Mouse (Mus musculus): ENCODE results near the gene Dusp6.

The Dusp6 gene

DNA sequence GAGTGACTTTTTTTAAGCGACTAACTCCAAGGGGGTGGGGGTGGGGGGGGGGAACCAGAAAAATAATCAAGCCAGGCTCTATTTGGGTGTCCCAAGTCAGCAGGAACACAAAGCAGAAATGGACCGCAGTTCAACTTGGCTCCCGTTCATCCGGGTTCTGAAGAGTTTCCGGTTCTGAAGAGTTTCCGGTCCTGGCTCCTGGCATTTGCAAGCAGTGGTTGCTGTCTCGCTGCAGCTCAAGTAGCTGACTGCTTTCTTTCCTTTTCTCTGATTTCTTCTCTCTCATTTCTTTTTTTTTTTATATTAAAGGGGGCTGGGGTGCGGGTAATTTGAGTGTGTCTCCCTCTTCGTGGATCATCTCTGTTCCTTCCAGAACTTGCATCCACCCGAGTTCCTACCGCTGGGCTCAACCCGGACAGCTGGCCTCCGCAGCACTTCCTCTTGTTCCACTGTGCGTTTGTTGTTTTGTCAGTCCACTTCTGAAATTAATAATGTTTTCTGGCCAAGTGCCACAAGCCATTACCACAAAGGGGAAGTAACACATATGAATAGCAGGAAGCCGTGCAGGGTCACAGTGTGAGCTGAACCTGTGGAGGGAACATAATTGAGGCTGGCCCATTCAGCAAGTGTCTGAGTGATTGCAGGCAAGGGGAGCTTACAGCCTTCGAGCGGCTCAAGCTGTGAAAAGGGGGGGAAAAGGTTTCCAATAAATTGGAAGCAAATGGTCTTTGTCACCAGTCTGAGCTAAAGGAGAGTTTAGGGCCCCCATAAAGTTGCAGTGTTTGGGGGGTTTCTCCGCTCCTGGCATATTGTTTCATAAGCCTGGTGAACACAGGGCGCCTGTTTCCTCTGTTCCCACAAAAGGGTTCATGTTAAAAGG, 5.6 kb downstream of the Dusp6 start:
- in situ Hi-C loops (cut with MboI; ENCODE audit: unreplicated experiment in 2 of 2): loop anchor here (5.0 to 25.0 kb wide), 7 partner anchors 126 to 481 kb away; partner anchors contain the start of genes Atp2b1 (in 2 of the 2), Galnt4 (in 1 of the 2) and Poc1b (in 1 of the 2)

DNA sequence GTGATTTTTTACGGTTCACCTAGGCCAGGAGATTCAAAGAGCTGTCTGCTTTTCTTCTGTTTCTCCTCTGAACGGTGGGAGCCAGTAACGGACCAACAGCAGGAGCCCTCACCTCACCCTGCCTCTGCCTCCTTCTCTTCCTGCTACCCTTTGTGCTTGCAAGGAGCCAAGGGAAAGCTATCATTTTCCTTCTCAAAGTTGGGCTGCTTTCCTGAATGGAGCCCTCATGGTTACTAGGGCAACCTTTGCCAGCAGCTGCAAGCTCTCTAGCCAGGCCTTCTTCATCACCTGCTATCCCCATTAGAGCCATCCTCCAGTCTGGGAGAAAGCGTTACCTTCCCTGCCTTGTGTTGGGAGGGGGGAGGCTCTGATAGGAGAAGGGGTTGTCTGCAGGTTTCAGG, 6.3 kb downstream of the Dusp6 start:
- in situ Hi-C loops (cut with MboI; ENCODE audit: unreplicated experiment in 2 of 2): loop anchor here (5.0 to 25.0 kb wide), 7 partner anchors 126 to 482 kb away; partner anchors contain the start of genes Atp2b1 (in 2 of the 2), Galnt4 (in 1 of the 2) and Poc1b (in 1 of the 2)

DNA sequence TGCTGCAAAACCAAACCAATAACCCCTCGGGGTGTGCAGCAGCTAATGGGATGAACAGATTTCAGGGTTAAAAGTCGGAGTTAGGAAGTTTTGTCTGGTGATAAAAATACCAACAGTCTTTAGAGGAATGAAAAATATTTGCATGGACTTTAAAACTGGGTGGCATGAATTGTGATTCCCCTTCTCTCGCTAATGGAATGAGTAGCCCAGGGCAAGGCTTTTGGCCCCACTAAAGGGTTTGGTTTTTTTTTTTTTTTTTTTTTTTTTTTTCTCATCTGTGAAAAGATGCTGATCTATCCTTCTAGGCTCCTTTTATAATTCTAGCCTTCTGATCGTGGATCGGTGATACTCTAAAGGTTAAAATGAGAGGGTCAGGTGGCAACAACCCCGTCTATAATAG, 6.7 kb downstream of the Dusp6 start:
- in situ Hi-C loops (cut with MboI; ENCODE audit: unreplicated experiment in 2 of 2): loop anchor here (5.0 to 25.0 kb wide), 7 partner anchors 125 to 482 kb away; partner anchors contain the start of genes Atp2b1 (in 2 of the 2), Galnt4 (in 1 of the 2) and Poc1b (in 1 of the 2)

DNA sequence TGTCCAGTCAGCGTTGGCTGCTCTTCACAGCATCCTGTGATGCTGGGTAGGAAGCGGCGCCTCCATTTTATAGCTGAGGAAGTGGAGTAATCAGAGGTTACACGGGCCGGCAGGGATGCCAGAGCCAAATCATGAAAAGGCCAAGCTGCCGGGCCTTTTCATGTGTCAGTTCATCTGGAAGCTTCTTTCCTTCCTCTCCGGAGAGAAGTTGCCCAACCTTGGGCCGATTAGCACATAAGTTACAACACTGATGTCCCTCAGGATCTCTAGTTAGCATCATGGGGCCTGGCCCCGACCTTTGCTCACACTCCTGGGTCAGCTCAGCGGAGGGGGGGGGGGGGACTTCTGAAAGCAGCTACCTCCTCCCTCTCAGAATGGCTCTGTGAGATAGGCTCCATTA, 7.4 kb downstream of the Dusp6 start:
- in situ Hi-C loops (cut with MboI; ENCODE audit: unreplicated experiment in 2 of 2): loop anchor here (25.0 kb wide), 2 partner anchors 358 to 483 kb away; partner anchors contain the start of gene Atp2b1 (in 1 of the 2)

DNA sequence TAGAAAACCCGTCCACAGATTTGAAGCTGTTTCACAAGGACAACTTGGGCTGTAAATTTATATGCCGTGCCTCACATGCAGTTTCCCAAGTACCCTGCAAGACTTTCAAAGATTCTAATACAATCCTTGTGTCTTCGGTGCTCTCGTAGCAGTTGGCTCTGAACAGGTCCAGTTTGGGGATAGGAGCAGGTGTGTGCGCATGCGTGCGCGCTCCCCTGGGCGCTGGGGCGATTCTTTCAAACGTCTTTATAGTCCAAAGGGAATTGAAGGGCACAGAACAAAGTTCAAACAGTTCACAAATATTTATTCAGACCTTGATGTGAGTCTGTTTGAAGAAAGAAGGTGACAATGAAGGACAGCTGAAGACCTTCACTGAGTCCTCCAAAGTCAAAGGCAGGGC, 8.0 kb downstream of the Dusp6 start:
- in situ Hi-C loops (cut with MboI; ENCODE audit: unreplicated experiment in 2 of 2): loop anchor here (25.0 kb wide), 2 partner anchors 359 to 484 kb away; partner anchors contain the start of gene Atp2b1 (in 1 of the 2)

DNA sequence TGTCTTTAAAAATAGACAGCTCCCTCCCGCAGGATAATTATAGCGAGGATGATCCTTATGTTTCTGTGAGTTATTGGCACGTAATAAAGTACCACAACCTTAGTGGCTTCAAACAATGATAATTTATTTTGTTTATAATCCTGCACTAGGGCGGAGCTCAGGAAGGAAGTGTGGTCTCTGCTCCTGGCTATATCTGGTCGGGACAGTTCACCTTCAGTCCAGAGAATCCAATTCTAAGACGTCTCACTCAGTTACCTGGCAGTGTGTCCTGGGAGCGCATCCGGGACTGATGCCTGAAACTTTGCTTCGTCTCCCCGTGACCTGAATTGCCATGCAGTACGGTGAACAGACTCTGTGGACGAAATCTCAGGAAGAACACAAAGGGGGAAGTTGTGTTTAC, 10.0 kb downstream of the Dusp6 start:
- in situ Hi-C loops (cut with MboI; ENCODE audit: unreplicated experiment in 2 of 2): loop anchor here (25.0 kb wide), 2 partner anchors 361 to 486 kb away; partner anchors contain the start of gene Atp2b1 (in 1 of the 2)

DNA sequence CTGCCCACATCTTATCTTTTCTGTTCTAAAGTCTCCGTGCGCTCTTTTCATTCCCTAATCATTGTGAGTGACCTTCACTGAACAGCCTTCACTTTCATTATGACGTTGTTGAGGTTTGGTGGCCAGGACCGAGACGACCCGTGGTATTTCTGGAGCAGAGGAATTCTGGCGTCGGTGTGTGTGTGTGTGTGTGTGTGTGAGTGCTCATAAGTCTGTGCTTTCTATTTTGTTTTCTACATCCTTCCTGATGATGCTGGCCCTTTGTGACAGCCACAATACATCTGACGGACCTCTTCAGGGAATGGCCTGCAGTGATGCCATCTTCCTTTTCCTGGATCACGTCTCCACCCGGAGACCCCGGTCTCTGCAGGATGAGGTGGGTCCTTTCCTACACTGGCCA, 11.6 kb downstream of the Dusp6 start:
- in situ Hi-C loops (cut with MboI; ENCODE audit: unreplicated experiment in 2 of 2): loop anchor here (25.0 kb wide), 2 partner anchors 362 to 487 kb away; partner anchors contain the start of gene Atp2b1 (in 1 of the 2)

DNA sequence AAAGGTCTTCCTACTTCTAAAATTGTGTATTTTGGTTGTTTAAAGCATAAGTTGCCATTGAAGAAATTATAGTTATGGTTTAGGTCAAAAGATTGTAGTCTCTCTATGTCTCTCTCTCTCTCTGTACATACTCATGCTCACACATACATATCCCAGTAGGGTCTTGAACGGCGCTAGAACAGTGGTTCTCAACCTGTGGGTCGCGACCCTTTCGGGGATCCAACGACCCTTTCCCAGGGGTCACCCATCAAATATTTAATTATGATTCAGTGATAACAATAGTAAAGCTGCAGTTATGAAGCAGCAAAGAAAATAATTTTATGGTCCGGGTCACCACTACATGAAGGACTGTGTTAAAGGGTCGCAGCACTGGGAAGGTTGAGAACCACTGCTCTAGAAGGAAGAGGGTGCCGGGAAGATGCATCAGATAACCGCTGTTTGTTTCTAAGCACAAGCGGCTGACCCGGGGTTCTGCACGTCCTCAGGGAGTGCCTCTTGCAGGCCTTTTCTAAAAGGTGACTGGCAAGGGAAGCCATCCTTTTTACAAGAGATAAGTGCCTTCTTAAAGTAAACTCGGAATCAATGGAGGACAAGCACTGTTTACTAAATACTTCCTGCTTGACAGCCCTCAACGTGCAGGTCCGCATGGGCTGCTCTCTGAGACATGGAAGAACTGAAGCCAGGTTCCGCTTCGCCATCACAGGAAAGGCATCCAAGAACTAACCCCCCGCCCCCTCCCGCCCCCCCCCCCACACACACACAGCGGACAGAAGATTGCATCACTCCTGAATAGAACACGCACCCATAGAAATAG, 16.2 kb downstream of the Dusp6 start:
- in situ Hi-C loops (cut with MboI; ENCODE audit: unreplicated experiment in 2 of 2): no loop called here

DNA sequence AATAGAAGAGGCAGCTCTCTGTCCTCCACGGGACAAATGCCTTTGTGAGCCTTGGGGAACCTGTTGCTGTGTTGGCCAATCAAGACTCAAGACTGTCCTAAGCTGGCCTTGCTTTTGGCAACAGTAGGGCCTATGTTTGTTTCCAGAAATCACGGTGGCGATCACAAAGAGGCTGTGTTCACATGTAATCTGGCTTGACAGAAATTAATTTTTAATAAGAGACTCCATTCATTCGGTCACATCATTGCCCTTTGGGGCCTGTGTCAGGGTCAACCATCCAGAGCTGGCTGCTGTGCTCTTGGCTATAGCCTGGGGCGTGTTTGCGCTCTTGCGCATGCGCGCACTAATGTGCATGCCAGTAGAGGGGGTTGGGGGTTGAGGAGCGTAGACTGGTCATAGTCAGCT, 21.0 kb downstream of the Dusp6 start:
- in situ Hi-C loops (cut with MboI; ENCODE audit: unreplicated experiment in 2 of 2): no loop called here

DNA sequence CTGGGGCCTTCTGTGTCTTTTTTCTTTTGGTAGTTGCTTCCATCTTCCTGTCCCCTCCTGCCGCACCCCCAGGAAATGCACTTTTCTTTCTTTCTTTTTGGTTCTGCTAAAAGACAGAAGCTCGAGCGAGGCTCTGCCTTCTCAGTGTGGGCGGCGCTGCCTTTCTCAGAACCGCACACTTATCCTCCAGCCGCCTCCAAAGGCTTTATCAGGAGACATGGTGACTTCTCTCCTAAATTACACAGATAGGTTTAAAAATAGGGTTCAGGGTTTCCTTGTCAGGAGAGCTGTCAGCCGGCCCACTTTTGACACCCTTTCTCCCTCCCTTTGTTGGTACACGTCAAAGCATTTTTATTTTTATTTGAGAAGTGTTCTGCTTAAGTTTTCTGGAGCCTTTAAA, 21.9 kb downstream of the Dusp6 start:
- in situ Hi-C loops (cut with MboI; ENCODE audit: unreplicated experiment in 2 of 2): no loop called here

DNA sequence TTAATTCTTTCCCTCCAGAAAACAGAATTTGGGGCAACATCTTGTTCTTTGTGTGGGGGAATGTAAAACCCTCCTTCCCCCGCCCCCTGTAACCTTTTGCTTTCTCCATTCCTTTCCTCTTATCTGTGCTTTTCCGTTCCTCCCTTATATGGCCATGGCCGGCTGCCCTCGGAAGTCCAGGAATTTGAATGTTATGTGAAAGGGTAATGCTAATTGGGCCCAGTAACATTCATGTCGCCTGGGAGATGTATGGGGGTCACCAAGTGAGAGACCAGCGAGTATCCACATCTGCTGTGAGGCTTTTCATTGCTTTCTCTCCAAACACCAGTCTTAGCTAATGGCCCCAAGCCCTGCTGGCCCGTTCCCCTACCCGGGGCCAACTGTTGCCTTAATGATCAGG, 22.7 kb downstream of the Dusp6 start:
- in situ Hi-C loops (cut with MboI; ENCODE audit: unreplicated experiment in 2 of 2): no loop called here

DNA sequence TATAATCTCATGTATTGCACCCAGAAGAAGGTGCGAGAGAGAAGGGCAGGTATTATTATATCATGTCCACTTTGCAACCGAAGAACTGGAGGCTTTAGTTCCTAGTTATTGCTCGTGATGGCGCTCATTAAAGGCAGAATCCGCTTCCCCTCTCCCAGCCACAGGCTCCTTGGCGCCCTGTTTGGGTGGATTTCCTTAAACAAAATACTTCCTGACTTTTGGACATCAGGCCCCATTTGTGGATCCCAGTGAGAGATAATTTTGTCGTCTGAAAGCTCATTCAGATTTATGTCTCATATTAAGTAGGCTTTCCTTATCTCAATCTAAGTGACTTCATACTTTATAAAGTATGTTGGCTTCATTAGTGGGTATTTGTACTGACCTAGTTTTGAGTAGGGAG, 23.2 kb downstream of the Dusp6 start:
- in situ Hi-C loops (cut with MboI; ENCODE audit: unreplicated experiment in 2 of 2): no loop called here

DNA sequence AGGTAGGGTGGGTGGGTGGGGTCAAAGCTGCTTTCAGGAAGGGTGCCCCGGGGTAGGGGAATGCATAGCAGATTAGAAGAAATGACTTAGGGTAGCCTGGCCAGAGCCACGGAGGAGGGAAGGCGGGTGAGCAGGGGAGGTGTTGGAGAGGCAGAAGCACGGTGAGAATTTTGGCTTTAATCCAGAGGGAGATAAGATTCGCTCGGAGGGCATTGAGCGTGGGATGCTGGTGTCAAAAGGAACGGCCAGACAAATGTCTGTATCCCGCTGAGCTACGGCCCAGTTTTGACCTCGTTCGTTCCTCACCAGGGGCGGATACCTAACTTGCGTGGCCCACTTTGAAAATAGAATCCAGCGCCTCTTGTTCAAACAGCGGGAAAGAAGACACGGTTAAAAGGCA, 23.8 kb downstream of the Dusp6 start:
- in situ Hi-C loops (cut with MboI; ENCODE audit: unreplicated experiment in 2 of 2): no loop called here

DNA sequence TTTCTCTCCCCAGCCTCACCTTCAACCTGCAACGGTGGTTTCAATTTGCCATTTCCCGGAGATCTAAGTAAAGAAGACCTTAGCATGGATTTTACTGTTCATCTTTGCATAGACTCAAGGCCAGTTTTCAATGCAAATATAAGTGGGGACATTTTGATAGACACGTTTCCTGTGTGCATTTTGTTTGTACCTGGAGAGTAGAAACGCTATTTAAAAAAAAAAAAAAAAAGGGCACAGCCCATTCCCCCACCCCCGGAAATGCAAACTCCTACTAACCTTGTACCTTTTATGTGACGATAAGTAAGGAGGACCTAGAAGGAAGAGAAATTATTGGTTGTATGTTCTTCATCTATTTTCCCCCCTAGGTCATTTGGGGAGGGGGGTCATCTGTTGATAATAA, 24.2 kb downstream of the Dusp6 start:
- in situ Hi-C loops (cut with MboI; ENCODE audit: unreplicated experiment in 2 of 2): no loop called here

DNA sequence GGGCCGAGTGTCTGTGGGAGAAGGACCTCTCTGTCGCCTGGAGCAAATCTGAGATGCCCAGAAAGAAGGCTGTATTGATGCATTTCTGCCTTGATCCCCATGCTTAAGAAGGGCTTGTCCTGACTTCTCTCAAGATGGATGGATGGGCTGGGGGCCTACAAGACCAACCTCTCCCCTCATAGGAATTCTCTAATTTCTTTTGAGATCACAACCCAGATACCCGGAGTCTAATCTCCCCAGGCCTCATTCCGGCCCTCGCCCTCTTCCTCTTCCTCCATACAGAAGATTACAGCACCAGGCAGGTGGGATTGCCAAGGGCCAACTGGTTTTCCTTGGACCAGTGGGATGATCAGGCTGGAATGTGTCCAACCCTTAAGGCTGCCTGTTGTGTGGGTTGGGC, 26.1 kb downstream of the Dusp6 start:
- in situ Hi-C loops (cut with MboI; ENCODE audit: unreplicated experiment in 2 of 2): no loop called here

DNA sequence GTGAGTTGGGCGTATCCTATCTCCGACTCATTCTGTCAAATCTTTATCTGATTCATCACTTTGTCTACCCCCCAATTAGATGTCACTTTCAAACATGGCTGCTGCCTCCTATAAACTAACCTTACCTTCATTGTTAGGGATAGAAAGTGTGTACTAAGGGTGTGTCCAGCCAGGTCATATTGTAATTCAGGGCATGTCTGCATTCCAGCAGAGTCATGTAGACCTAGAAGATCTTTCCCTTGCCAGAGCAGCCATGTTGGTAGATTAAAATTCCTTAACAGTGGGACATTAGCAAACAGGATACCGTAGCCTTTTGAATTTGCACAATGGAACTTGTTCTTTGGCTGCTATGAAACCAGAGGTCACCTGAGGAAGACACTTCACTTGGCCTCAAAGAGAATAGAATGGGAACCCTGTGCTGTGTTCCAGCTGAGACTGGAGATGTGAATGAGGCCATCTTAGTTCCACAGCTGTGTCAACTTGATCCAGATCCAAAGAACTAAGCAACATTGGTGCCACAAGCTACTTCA, 30.1 kb downstream of the Dusp6 start:
- in situ Hi-C loops (cut with MboI; ENCODE audit: unreplicated experiment in 2 of 2): no loop called here

DNA sequence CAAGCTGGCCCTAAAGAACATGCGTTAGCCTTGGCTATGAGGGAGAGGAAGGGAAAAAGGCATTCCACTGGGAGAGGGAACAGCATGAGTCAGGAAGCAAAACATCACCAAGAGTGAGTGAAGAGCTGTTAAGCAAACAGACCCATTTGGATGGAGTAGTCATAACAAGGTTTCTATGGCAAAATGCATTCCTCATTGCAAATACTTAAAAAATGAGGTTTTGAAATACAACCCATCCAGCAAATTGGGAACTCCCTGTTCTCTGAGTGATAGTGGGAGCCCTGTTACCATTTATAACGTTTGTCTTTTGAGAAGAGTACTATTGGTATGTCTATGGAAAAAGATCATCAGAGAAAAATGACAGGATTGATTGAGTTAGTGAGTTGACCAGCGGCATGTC, 34.7 kb downstream of the Dusp6 start:
- in situ Hi-C loops (cut with MboI; ENCODE audit: unreplicated experiment in 2 of 2): no loop called here

DNA sequence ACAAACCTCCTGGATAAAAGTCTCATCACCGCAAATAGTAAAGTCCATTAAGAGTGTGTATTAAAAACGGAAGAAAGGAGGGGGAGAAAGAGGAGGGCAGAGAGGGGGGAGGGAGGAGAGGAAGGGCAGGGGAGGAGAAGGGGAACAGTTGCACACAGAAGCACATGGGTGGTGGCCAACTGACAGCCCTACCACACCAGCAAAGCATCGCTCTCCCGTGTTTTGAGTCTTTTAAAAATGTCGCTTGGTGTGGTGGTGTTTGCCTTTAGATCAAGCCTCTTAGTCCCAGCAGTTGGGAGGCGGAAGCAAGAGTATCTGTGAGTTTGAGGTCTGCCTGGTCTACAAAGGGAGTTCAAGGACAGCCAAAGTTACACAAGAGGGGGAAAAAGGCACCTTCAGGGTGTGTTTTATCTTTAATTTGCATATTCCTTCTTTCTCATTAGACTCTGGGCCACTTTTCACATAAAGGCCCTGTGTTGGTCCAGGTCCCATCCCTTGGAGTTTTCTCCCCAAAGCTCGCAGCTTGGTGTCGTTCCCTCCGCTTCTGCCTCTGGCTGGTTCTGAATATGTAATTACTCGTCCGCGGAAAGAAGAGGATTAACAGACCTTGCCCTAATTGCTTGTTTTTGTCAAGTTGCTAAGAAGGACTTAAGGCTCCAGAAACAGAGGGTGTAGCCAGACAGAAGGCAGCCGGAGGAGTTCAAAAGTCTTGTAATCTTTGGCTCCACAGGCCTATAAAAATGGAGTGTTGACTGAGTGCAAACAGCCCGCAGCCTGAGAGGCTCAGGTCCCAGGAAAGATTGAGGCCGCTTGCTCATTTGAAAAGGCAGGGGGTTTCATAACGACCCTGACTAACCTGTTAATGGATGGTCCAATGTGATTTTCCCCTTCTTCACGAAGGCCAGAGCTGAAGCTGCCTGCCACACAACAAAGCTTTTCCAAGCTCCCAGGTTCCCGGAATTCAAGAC, 35.6 kb downstream of the Dusp6 start:
- in situ Hi-C loops (cut with MboI; ENCODE audit: unreplicated experiment in 2 of 2): no loop called here

DNA sequence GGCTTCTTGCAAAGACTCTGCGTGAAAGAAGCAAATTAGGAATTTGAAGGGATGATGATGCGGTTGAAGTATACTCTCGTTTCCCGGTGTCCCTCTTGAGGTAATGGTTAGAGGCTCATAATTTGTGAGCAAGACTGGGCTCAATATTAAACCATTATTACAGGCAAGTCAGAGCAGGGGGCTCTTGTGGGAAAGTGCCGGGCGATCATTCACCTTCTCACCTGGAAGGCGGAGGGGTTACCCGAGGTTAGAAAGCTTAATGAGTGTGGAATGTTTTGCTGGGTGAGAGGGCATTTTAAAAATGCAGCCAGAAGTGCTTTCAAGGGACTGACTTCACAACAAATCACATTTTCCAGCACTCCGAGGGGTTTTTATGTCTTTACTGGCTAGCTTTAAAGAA, 36.3 kb downstream of the Dusp6 start:
- in situ Hi-C loops (cut with MboI; ENCODE audit: unreplicated experiment in 2 of 2): no loop called here

DNA sequence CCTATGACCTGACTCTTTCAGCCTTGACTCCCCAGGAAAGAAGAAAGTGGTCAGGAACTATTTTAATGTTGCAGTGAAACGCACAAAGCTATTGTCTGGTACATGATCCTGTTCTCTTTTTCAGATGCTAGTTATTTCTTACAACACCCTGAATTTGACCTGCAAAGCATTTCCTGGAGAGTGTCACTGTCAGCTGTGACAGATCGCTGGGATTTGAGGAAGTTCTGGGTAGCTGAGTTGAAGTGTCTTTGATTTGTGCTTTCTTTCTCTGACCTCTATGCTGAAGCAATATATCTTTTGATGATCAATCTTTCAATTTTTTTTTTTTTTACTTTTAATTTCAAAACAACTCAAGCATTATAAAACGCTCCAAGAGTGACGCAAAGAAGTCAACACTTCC, 39.0 kb downstream of the Dusp6 start:
- in situ Hi-C loops (cut with MboI; ENCODE audit: unreplicated experiment in 2 of 2): no loop called here
